ENCODE assay signal across 9 mouse cellular contexts in the genomic region with DNA sequence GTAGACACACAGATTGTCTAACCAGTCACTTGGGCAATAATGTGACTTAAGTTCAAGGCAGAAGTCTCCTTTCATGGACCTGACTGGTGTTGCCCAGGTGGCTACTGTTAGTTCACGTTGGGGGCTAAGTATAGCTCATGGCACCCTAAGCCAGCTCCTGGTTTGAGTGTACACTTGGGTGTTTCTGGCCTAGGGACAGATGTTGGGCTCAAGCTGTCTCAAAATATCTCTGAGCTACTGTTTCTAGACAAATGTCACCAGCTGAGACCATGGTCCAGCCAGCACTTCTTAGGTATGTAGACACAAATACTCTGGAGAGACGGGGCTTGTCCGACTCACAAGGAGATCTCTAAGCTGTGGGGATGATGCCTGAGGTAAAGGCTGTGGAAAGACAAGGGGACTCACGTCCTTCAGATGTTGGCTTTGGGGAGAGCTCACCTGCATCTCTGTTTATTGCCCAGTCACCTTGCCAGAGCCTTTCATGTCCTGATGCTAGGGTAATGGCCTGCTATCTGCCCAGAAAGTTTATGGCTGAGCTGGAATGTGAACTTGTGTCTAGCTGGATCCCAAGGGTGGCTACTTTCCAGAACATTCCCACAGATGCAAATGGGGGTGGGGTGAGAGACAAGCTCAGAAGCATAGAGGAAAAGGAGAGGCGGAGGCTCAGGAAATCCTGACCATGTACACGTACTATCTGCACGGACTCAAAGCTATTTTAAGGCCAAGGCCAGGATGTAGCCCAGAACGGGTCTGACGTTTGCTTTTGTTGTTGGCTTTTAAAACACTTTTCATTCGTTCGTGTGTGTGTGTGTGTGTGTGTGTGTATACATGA. TPM values are rescaled to one million over a fixed set of nuclear protein-coding genes. Genes with fewer than 3 reads are reported as not detected.
DNase-seq lines count a peak whose midpoint lies in the region; ATAC-seq and TF ChIP-seq lines count a peak whose summit lies in the region.
"Had no signal": no experiment of that assay in that cellular context is flagged by ENCODE, and none has a peak within 500 bp of the region (broad histone marks: within the 10 kb centered on the region; RNA-seq: fewer than 3 reads in every experiment).

No protein-coding gene starts in this region.

- H3K4me1 ChIP-seq in hindbrain, embryonic 13.5 days (replicated peaks): peaks cover 29% of the 10 kb centered on the region
- H3K4me1 ChIP-seq in hindbrain, postnatal 0 days (ENCODE audit: insufficient read depth, low read length): peaks cover 8% of the 10 kb centered on the region
- H3K4me1 ChIP-seq in embryonic facial prominence, embryonic 15.5 days: peaks cover 12% of the 10 kb centered on the region
- peaks cover 9% of the 10 kb centered on the region for H3K4me1 ChIP-seq in hindbrain, embryonic 16.5 days (ENCODE audit: control insufficient read depth, insufficient read depth, low read depth, low read length)
- 0 out of 2 replicates have a peak, but pooled peaks cover 3% of the 10 kb centered on the region for H3K4me1 ChIP-seq in liver, postnatal 0 days (ENCODE audit: insufficient read depth)
- peaks cover 3% of the 10 kb centered on the region; the same call in 1 of the 2 replicates for H3K4me1 ChIP-seq in forebrain, embryonic 16.5 days (replicated peaks; ENCODE audit: control insufficient read depth, insufficient read depth, low read length)
- peaks cover 20% of the 10 kb centered on the region for H3K4me1 ChIP-seq in forebrain, embryonic 12.5 days

- no peak overlapping the region for H3K4me3 ChIP-seq in hindbrain, embryonic 13.5 days
- no peak overlapping the region for H3K4me3 ChIP-seq in hindbrain, postnatal 0 days (ENCODE audit: low read length)
- no peak overlapping the region for H3K4me3 ChIP-seq in embryonic facial prominence, embryonic 15.5 days (replicated peaks)
- no peak overlapping the region for H3K4me3 ChIP-seq in hindbrain, embryonic 16.5 days (ENCODE audit: low read length)
- H3K4me3 ChIP-seq in liver, postnatal 0 days (ENCODE audit: low read depth, low read length): no peak overlapping the region
- H3K4me3 ChIP-seq in forebrain, embryonic 16.5 days (replicated peaks; ENCODE audit: low read length): no peak overlapping the region
- no peak overlapping the region for H3K4me3 ChIP-seq in forebrain, embryonic 12.5 days (replicated peaks)

- H3K9ac ChIP-seq in hindbrain, embryonic 13.5 days: no peak overlapping the region
- H3K9ac ChIP-seq in hindbrain, postnatal 0 days (replicated peaks; ENCODE audit: low read length): no peak overlapping the region
- H3K9ac ChIP-seq in embryonic facial prominence, embryonic 15.5 days: no peak overlapping the region
- H3K9ac ChIP-seq in hindbrain, embryonic 16.5 days (ENCODE audit: low read depth, low read length): no peak overlapping the region
- H3K9ac ChIP-seq in liver, postnatal 0 days (replicated peaks): no peak overlapping the region
- no peak overlapping the region for H3K9ac ChIP-seq in forebrain, embryonic 16.5 days (replicated peaks; ENCODE audit: low read depth, low read length)
- H3K9ac ChIP-seq in forebrain, embryonic 12.5 days: no peak overlapping the region

- no peak overlapping the region for H3K4me2 ChIP-seq in hindbrain, embryonic 13.5 days
- H3K4me2 ChIP-seq in hindbrain, postnatal 0 days (ENCODE audit: low read depth, low read length): no peak overlapping the region
- no peak overlapping the region for H3K4me2 ChIP-seq in embryonic facial prominence, embryonic 15.5 days (replicated peaks)
- no peak overlapping the region for H3K4me2 ChIP-seq in hindbrain, embryonic 16.5 days (ENCODE audit: low read length)
- no peak overlapping the region for H3K4me2 ChIP-seq in liver, postnatal 0 days (ENCODE audit: low read depth, low read length)
- no peak overlapping the region for H3K4me2 ChIP-seq in forebrain, embryonic 16.5 days (ENCODE audit: low read length)
- no peak overlapping the region for H3K4me2 ChIP-seq in forebrain, embryonic 12.5 days

- TF ChIP-seq CTCF in hindbrain, postnatal 0 days (IDR thresholded peaks at IDR 0.05; ENCODE audit: low read depth): no peak
- no peak for TF ChIP-seq CTCF in liver, postnatal 0 days (IDR thresholded peaks at IDR 0.05; ENCODE audit: low read depth)

- no peaks in the 10 kb centered on the region for H3K9me3 ChIP-seq in hindbrain, embryonic 13.5 days
- H3K9me3 ChIP-seq in hindbrain, postnatal 0 days (ENCODE audit: low read length): no peaks in the 10 kb centered on the region
- H3K9me3 ChIP-seq in embryonic facial prominence, embryonic 15.5 days (replicated peaks): no peaks in the 10 kb centered on the region
- H3K9me3 ChIP-seq in hindbrain, embryonic 16.5 days (ENCODE audit: control insufficient read depth, low read length): no peaks in the 10 kb centered on the region
- H3K9me3 ChIP-seq in liver, postnatal 0 days (ENCODE audit: low read length): no peaks in the 10 kb centered on the region
- H3K9me3 ChIP-seq in forebrain, embryonic 16.5 days (ENCODE audit: control insufficient read depth, low read length): no peaks in the 10 kb centered on the region
- no peaks in the 10 kb centered on the region for H3K9me3 ChIP-seq in forebrain, embryonic 12.5 days

- peak overlapping the region; percentile 52 for H3K27ac ChIP-seq in hindbrain, embryonic 13.5 days
- no peak overlapping the region; the same call in 1 of the 2 replicates for H3K27ac ChIP-seq in hindbrain, postnatal 0 days
- H3K27ac ChIP-seq in embryonic facial prominence, embryonic 15.5 days (replicated peaks): peak overlapping the region; percentile 30; the same call in 1 of the 2 replicates
- peak overlapping the region; percentile 55; the same call in 1 of the 2 replicates for H3K27ac ChIP-seq in hindbrain, embryonic 16.5 days (ENCODE audit: low read depth, low read length)
- H3K27ac ChIP-seq in liver, postnatal 0 days (ENCODE audit: low read depth): peak overlapping the region; percentile 76
- no peak overlapping the region for H3K27ac ChIP-seq in forebrain, embryonic 16.5 days (ENCODE audit: low read length)
- no peak overlapping the region for H3K27ac ChIP-seq in forebrain, embryonic 12.5 days

- 80% methylated on average over 11 of the region's 11 CpGs for WGBS in hindbrain, embryonic 13.5 days
- WGBS in hindbrain, postnatal 0 days: 86% methylated on average over 11 of the region's 11 CpGs
- 73% methylated on average over 11 of the region's 11 CpGs for WGBS in embryonic facial prominence, embryonic 15.5 days
- WGBS in hindbrain, embryonic 16.5 days: 86% methylated on average over 11 of the region's 11 CpGs
- WGBS in liver, postnatal 0 days (ENCODE audit: insufficient replicate concordance): 42% methylated on average over 11 of the region's 11 CpGs
- 83% methylated on average over 11 of the region's 11 CpGs for WGBS in forebrain, embryonic 16.5 days
- 85% methylated on average over 11 of the region's 11 CpGs for WGBS in forebrain, embryonic 12.5 days

- no peaks in the 10 kb centered on the region for H3K36me3 ChIP-seq in hindbrain, embryonic 13.5 days
- no peaks in the 10 kb centered on the region for H3K36me3 ChIP-seq in hindbrain, postnatal 0 days (ENCODE audit: insufficient read depth, low read length)
- H3K36me3 ChIP-seq in embryonic facial prominence, embryonic 15.5 days: no peaks in the 10 kb centered on the region
- H3K36me3 ChIP-seq in hindbrain, embryonic 16.5 days (ENCODE audit: control insufficient read depth, insufficient read depth, low read length): no peaks in the 10 kb centered on the region
- no peaks in the 10 kb centered on the region for H3K36me3 ChIP-seq in liver, postnatal 0 days (replicated peaks; ENCODE audit: insufficient read depth, low read length)
- H3K36me3 ChIP-seq in forebrain, embryonic 16.5 days (ENCODE audit: control insufficient read depth, insufficient read depth): no peaks in the 10 kb centered on the region
- H3K36me3 ChIP-seq in forebrain, embryonic 12.5 days (replicated peaks): no peaks in the 10 kb centered on the region

- no peaks in the 10 kb centered on the region for H3K27me3 ChIP-seq in hindbrain, embryonic 13.5 days
- H3K27me3 ChIP-seq in hindbrain, postnatal 0 days (ENCODE audit: insufficient read depth, low read length): no peaks in the 10 kb centered on the region
- no peaks in the 10 kb centered on the region for H3K27me3 ChIP-seq in embryonic facial prominence, embryonic 15.5 days
- H3K27me3 ChIP-seq in hindbrain, embryonic 16.5 days (replicated peaks; ENCODE audit: control insufficient read depth, insufficient read depth, low read length): no peaks in the 10 kb centered on the region
- H3K27me3 ChIP-seq in liver, postnatal 0 days (ENCODE audit: insufficient read depth, low read length): no peaks in the 10 kb centered on the region
- H3K27me3 ChIP-seq in forebrain, embryonic 16.5 days (replicated peaks; ENCODE audit: control insufficient read depth, insufficient read depth, low read length): no peaks in the 10 kb centered on the region
- no peaks in the 10 kb centered on the region for H3K27me3 ChIP-seq in forebrain, embryonic 12.5 days

- DNase-seq in hindbrain, postnatal 0 days (ENCODE audit: low spot score): no peak
- DNase-seq in liver, postnatal 0 days: no peak

- no peak for ATAC-seq in hindbrain, embryonic 13.5 days (ENCODE audit: low FRiP score)
- no peak for ATAC-seq in hindbrain, postnatal 0 days
- ATAC-seq in embryonic facial prominence, embryonic 15.5 days (ENCODE audit: insufficient number of reproducible peaks, low FRiP score, low TSS enrichment, low read depth): no peak
- no peak for ATAC-seq in hindbrain, embryonic 16.5 days
- ATAC-seq in liver, postnatal 0 days: peak; percentile 31
- no peak for ATAC-seq in monocyte, adult 5-6 weeks (replicated peaks; ENCODE audit: insufficient number of reproducible peaks, low FRiP score, low TSS enrichment, poor library complexity, severe bottlenecking)
- no peak for ATAC-seq in forebrain, embryonic 16.5 days
- ATAC-seq in forebrain, embryonic 12.5 days (ENCODE audit: low FRiP score): no peak

- peak; percentile 79 for TF ChIP-seq EP300 in liver, postnatal 0 days (IDR thresholded peaks at IDR 0.05; ENCODE audit: low read depth)

RNA-seq across cellular contexts. Expression of a gene that starts 31.2 kb away (rescaled TPM):
- 23.4 and 25.2 TPM in 2 replicates for polyA plus RNA-seq in hindbrain, embryonic 13.5 days (2015; fragmentation: Nextera tagmentation; extraction: Ambion mirVana)
- 106 and 264 TPM in 2 replicates for total RNA-seq in hindbrain, postnatal 0 days (2014; rRNA removed)
- polyA plus RNA-seq in hindbrain, postnatal 0 days (2015; fragmentation: Nextera tagmentation; extraction: Ambion mirVana): 33.0 and 33.2 TPM in 2 replicates
- 18.4 and 21.2 TPM in 2 replicates for polyA plus RNA-seq in embryonic facial prominence, embryonic 15.5 days (2015; fragmentation: Nextera tagmentation; extraction: Ambion mirVana)
- polyA plus RNA-seq in hindbrain, embryonic 16.5 days (2015; fragmentation: Nextera tagmentation; extraction: Ambion mirVana): 41.7 and 43.5 TPM in 2 replicates
- 3.1 and 3.6 TPM in 2 replicates for polyA plus RNA-seq in liver, postnatal 0 days (2015; fragmentation: Nextera tagmentation; extraction: Ambion mirVana)
- total RNA-seq in monocyte, adult 5-6 weeks (2017): not detected in 3 replicates
- 28.3 and 32.5 TPM in 2 replicates for polyA plus RNA-seq in forebrain, embryonic 16.5 days (2015; fragmentation: Nextera tagmentation; extraction: Ambion mirVana)
- polyA plus RNA-seq in forebrain, embryonic 12.5 days (2016; fragmentation: Nextera tagmentation; extraction: Ambion mirVana): 14.0 and 15.2 TPM in 2 replicates
- total RNA-seq: neutrophil, adult 5-6 weeks had no signal

Comparison
In these comparisons a context has a peak if more than half of its experiments do, and no peak if none do; other contexts are left out.
1. H3K27ac ChIP-seq: peak in hindbrain, embryonic 13.5 days (single experiment), embryonic facial prominence, embryonic 15.5 days (single experiment), hindbrain, embryonic 16.5 days (single experiment) and liver, postnatal 0 days (single experiment); none in hindbrain, postnatal 0 days (single experiment), forebrain, embryonic 16.5 days (single experiment) and forebrain, embryonic 12.5 days (single experiment).